Mouse (Mus musculus): ENCODE data around the gene Nbeal2. TPM values are rescaled to one million over a fixed set of nuclear protein-coding genes. Genes with fewer than 3 reads are reported as not detected.

Gene Nbeal2
- total RNA-seq, 1 experiment: 13.6 TPM

DNA sequence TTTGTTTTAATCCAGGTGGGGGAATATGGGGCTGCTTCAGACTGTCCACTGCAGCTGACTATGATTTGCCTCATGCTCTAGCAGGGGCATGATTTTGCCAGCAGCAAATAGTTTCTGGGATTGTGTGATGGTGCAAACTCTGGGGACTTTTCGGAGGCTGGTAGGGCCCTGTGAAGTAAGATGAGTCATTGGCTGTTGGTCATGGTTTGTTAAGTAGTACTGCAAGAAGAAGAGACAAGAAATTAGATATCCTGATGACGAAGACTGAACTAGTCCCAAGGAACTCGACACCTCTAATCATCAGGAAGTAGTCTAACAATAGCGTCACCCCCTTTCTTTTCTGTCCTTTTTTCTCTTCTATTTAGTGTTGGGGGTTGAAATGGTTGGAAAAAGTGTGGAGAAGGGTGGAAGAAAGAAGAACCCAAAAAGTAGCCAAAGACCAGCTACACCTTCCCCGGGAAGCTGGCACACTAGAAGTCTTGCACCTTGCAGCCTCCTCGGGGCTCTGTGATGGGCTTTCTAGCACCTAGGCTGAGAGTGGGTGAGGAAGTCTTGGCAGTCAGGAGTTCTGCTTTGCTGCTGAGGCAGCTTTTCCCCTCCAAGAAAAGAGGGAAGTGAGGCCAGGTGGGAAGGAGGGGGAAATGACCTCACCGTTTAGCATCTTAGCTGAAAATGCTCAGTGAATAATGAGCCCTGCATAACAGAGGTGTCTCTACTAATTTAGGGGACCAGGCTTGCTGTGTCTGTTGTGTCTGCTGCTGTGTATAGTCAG lies 27.0 kb upstream of the Nbeal2 start:
- no peaks in the 10 kb centered on the region for H3K36me3 ChIP-seq (ENCODE audit: control insufficient read depth, insufficient read depth, low read length, poor library complexity, severe bottlenecking)
- H3K9ac ChIP-seq (ENCODE audit: insufficient read depth, low read depth, low read length, poor library complexity, severe bottlenecking): no peak overlapping the region
- H3K9me3 ChIP-seq (ENCODE audit: control insufficient read depth, insufficient read depth, low read depth, low read length): no peaks in the 10 kb centered on the region
- no peak overlapping the region for H3K4me3 ChIP-seq (ENCODE audit: insufficient read depth in 1 of 2, low read depth in 1 of 2, low read length in 2 of 2, poor library complexity in 1 of 2, severe bottlenecking in 1 of 2)
- no peak for DNase-seq (ENCODE audit: low read depth, low spot score)
- in situ Hi-C loops (cut with MboI; ENCODE audit: low sequenced_read_pairs in 2 of 2, unreplicated experiment in 2 of 2): no loop called here
- H3K4me1 ChIP-seq (ENCODE audit: control insufficient read depth in 2 of 2, insufficient read depth in 2 of 2, low read length in 2 of 2, poor library complexity in 1 of 2): peaks cover 0 to 45% of the 10 kb centered on the region in 2 experiments; a peak in 3 of 4 replicates
- TF ChIP-seq CHD2 (IDR thresholded peaks at IDR 0.05; ENCODE audit: low read depth, low read length) (no peak), ZC3H11A (IDR thresholded peaks at IDR 0.05; ENCODE audit: borderline replicate concordance, low read depth, low read length) (no peak), MAFK (IDR thresholded peaks at IDR 0.05; ENCODE audit: insufficient read depth, low read depth, low read length) (no peak), ZNF384 (IDR thresholded peaks at IDR 0.05; ENCODE audit: low read depth, low read length) (no peak), HCFC1 (IDR thresholded peaks at IDR 0.05; ENCODE audit: borderline replicate concordance, insufficient read depth, low read length) (no peak)
- H3K27ac ChIP-seq (ENCODE audit: insufficient read depth, low read depth, low read length, poor library complexity, severe bottlenecking): peak overlapping the region; percentile 24; the same call in 1 of the 2 replicates

DNA sequence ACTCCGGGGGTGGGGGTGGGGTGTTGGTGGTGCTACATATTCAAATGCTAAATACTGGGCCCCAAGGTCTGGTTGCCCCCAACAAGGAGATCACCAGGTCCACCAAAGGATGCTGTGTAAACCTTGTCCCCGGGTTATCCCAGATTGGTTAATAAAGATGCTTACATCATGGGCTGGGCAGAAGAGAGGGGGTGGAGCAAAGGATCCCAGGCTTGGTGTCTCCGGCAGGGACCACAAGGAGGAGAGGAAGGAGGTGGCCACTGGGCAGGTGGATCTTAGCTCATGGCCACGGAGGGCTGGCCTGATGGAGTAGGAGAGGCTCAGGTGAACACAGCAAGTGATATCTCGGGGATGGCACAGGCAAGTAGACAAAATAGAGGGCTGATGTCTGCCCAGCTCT lies 24.9 kb upstream of the Nbeal2 start:
- H3K27ac ChIP-seq (ENCODE audit: insufficient read depth, low read depth, low read length, poor library complexity, severe bottlenecking): no peak overlapping the region
- no peak overlapping the region for H3K9ac ChIP-seq (ENCODE audit: insufficient read depth, low read depth, low read length, poor library complexity, severe bottlenecking)
- DNase-seq (ENCODE audit: low read depth, low spot score): no peak
- peaks cover 0 to 34% of the 10 kb centered on the region in 2 experiments; a peak in 3 of 4 replicates for H3K4me1 ChIP-seq (ENCODE audit: control insufficient read depth in 2 of 2, insufficient read depth in 2 of 2, low read length in 2 of 2, poor library complexity in 1 of 2)
- no peak overlapping the region for H3K4me3 ChIP-seq (ENCODE audit: insufficient read depth in 1 of 2, low read depth in 1 of 2, low read length in 2 of 2, poor library complexity in 1 of 2, severe bottlenecking in 1 of 2)
- H3K9me3 ChIP-seq (ENCODE audit: control insufficient read depth, insufficient read depth, low read depth, low read length): no peaks in the 10 kb centered on the region
- in situ Hi-C loops (cut with MboI; ENCODE audit: low sequenced_read_pairs in 2 of 2, unreplicated experiment in 2 of 2): no loop called here
- TF ChIP-seq ZC3H11A (IDR thresholded peaks at IDR 0.05; ENCODE audit: borderline replicate concordance, low read depth, low read length) (no peak), CHD2 (IDR thresholded peaks at IDR 0.05; ENCODE audit: low read depth, low read length) (no peak), HCFC1 (IDR thresholded peaks at IDR 0.05; ENCODE audit: borderline replicate concordance, insufficient read depth, low read length) (no peak), MAFK (IDR thresholded peaks at IDR 0.05; ENCODE audit: insufficient read depth, low read depth, low read length) (no peak), ZNF384 (IDR thresholded peaks at IDR 0.05; ENCODE audit: low read depth, low read length) (no peak)
- H3K36me3 ChIP-seq (ENCODE audit: control insufficient read depth, insufficient read depth, low read length, poor library complexity, severe bottlenecking): peaks cover 1% of the 10 kb centered on the region; the same call in 1 of the 2 replicates

- DNase-seq (ENCODE audit: low read depth, low spot score): no peak
- H3K9me3 ChIP-seq (ENCODE audit: control insufficient read depth, insufficient read depth, low read depth, low read length): no peaks in the 10 kb centered on the region
- in situ Hi-C loops (cut with MboI; ENCODE audit: low sequenced_read_pairs in 2 of 2, unreplicated experiment in 2 of 2): no loop called here
These were observed 22.5 kb upstream of the Nbeal2 start for GRCm38 (mm10) chr9:110676492-110676911.

DNA sequence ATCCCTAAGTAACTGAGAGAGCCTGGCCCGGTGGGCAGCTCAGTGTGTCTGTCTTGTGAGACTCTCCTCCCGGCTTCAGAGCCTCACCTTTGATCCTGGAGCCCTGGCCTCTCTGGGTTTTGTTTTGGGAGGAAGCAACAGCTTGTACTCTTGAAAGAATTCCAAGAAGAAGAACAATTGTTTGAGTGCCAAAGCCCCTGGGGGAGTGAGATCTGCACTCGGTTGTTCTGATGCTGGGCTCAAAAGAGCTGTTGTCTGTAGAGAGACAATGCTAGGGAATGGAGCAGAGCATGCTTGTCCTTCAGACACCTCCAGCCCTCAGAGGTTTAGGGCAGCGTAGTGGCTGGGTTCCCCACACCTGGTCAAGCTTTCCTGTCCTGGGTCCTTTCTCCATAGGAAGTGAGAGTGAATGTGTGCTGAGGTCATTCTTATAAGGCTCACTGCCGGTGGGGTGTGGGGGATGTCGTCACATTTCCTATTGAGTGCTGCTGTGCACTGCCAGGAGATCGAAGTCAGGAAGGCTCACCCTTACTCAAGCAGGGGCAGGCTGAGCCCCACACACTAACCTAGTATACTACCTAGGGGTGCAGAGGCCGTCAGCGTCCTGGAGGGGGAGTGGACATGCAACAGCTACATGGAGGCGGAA lies 19.3 kb upstream of the Nbeal2 start:
- H3K9me3 ChIP-seq (ENCODE audit: control insufficient read depth, insufficient read depth, low read depth, low read length): no peaks in the 10 kb centered on the region
- H3K4me3 ChIP-seq (ENCODE audit: insufficient read depth in 1 of 2, low read depth in 1 of 2, low read length in 2 of 2, poor library complexity in 1 of 2, severe bottlenecking in 1 of 2): no peak overlapping the region
- no peak overlapping the region for H3K9ac ChIP-seq (ENCODE audit: insufficient read depth, low read depth, low read length, poor library complexity, severe bottlenecking)
- peaks cover 3% of the 10 kb centered on the region; the same call in 1 of the 2 replicates for H3K36me3 ChIP-seq (ENCODE audit: control insufficient read depth, insufficient read depth, low read length, poor library complexity, severe bottlenecking)
- peaks cover 0 to 10% of the 10 kb centered on the region in 2 experiments; a peak in 2 of 4 replicates for H3K4me1 ChIP-seq (ENCODE audit: control insufficient read depth in 2 of 2, insufficient read depth in 2 of 2, low read length in 2 of 2, poor library complexity in 1 of 2)
- TF ChIP-seq ZC3H11A (IDR thresholded peaks at IDR 0.05; ENCODE audit: borderline replicate concordance, low read depth, low read length) (no peak), ZNF384 (IDR thresholded peaks at IDR 0.05; ENCODE audit: low read depth, low read length) (no peak), MAFK (IDR thresholded peaks at IDR 0.05; ENCODE audit: insufficient read depth, low read depth, low read length) (no peak), HCFC1 (IDR thresholded peaks at IDR 0.05; ENCODE audit: borderline replicate concordance, insufficient read depth, low read length) (no peak), CHD2 (IDR thresholded peaks at IDR 0.05; ENCODE audit: low read depth, low read length) (no peak)
- H3K27ac ChIP-seq (ENCODE audit: insufficient read depth, low read depth, low read length, poor library complexity, severe bottlenecking): no peak overlapping the region
- DNase-seq (ENCODE audit: low read depth, low spot score): no peak
- in situ Hi-C loops (cut with MboI; ENCODE audit: low sequenced_read_pairs in 2 of 2, unreplicated experiment in 2 of 2): no loop called here

More at GRCm38 (mm10) chr9:110676492-110676911, 22.5 kb upstream of the Nbeal2 start:
- Histone ChIP-seq H3K4me3 (ENCODE audit: insufficient read depth in 1 of 2, low read depth in 1 of 2, low read length in 2 of 2, poor library complexity in 1 of 2, severe bottlenecking in 1 of 2) (no peak overlapping the region), H3K9ac (ENCODE audit: insufficient read depth, low read depth, low read length, poor library complexity, severe bottlenecking) (no peak overlapping the region), H3K4me1 (ENCODE audit: control insufficient read depth in 2 of 2, insufficient read depth in 2 of 2, low read length in 2 of 2, poor library complexity in 1 of 2) (peaks cover 0 to 22% of the 10 kb centered on the region in 2 experiments; a peak in 2 of 4 replicates), H3K27ac (ENCODE audit: insufficient read depth, low read depth, low read length, poor library complexity, severe bottlenecking) (no peak overlapping the region), H3K36me3 (ENCODE audit: control insufficient read depth, insufficient read depth, low read length, poor library complexity, severe bottlenecking) (peaks cover 3% of the 10 kb centered on the region; the same call in 1 of the 2 replicates)
- no peak for TF ChIP-seq HCFC1 (IDR thresholded peaks at IDR 0.05; ENCODE audit: borderline replicate concordance, insufficient read depth, low read length)
- TF ChIP-seq ZNF384 (IDR thresholded peaks at IDR 0.05; ENCODE audit: low read depth, low read length): no peak
- TF ChIP-seq MAFK (IDR thresholded peaks at IDR 0.05; ENCODE audit: insufficient read depth, low read depth, low read length): no peak
- no peak for TF ChIP-seq CHD2 (IDR thresholded peaks at IDR 0.05; ENCODE audit: low read depth, low read length)
- no peak for TF ChIP-seq ZC3H11A (IDR thresholded peaks at IDR 0.05; ENCODE audit: borderline replicate concordance, low read depth, low read length)

Measured in ES-E14 (cell line).